Mouse (Mus musculus): ENCODE results near the gene Piezo1.

The Piezo1 gene

DNA sequence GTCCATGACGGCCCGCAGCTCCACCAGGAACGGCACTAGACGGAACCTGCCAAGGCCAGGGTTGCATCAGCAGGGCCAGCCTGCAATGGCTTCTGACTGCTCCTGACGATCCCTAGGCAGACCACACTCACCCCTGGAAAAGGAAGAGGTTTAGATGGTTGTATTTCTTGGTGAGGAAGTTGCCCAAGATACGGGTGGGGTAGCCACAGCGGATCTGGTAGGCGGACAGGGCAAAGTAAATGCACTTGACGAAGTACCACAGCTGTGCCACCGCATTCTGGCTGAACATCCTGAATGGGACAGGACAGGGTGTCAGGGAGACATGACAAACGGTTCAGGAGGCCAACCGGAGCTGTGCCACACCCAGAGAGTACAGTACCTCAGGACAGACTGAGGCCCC is 66.3 kb downstream of the Piezo1 start:
- DNase-seq: no peak

DNA sequence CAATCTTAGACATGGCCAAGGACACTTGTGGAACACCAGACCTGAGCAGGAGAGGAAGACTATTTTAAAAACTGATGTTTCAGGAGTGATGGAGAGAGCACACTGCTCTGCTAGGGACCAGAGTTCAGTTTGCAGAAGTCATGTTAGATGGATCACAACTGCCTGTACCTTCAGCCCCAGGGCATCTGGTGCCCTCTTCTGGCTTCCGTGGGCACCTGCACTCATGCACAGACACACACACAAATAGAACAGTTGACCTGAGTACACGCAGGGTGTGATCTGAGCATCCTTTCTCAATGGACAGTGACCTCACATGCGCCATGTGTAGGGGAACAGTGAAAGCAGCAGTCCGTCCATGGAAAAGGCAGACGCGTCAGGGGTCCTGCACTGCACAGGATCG is 67.3 kb downstream of the Piezo1 start:
- no peak for DNase-seq

GRCm38 (mm10) chr8:122482448-122482847 is 68.7 kb downstream of the Piezo1 start:
- no peak for DNase-seq

DNA sequence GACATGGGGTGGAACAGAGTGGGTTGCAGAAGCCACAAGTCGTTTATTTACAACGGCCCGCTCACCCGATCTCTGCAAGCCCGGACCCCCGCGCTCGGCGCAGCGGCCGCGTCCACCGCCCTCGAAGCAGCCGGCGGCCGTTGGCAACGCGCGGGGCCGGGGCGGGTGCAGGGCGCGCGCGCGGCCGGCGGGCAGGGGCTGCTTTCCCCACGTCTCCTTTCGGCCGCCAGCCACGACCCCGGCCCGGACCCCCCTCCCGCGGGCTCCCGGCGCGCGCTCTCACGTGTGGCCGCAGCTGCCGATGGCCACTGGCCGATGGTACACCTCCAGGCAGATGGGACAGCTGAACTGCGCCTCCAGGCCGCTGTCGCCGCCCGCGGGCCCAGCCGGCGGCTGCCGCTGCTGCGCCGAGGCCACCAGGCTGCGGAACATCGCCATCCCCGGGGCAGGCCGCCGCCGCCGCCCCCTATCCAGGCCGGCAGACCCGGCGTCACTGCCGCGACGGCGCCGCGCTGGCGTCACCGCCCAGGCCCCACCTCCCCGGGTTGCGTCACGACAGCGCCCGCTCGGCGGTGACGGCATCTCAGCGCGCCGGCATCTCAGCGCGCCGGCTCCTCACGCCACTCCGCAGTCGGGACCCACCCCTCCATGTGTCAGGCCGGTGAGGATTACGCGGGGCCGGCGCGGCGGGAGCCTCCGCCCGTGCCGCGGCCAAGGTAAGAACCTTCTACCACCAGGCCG is 75.4 kb downstream of the Piezo1 start, which contains the start of the genes Rnf166 and Ctu2:
Rnf166 (minus strand) TSS at position 485 of the 741 bp plus-strand sequence.
Ctu2 (plus strand) TSS at position 564 of the 741 bp plus-strand sequence.
- DNase-seq: peak; percentile 80 to 82

DNA sequence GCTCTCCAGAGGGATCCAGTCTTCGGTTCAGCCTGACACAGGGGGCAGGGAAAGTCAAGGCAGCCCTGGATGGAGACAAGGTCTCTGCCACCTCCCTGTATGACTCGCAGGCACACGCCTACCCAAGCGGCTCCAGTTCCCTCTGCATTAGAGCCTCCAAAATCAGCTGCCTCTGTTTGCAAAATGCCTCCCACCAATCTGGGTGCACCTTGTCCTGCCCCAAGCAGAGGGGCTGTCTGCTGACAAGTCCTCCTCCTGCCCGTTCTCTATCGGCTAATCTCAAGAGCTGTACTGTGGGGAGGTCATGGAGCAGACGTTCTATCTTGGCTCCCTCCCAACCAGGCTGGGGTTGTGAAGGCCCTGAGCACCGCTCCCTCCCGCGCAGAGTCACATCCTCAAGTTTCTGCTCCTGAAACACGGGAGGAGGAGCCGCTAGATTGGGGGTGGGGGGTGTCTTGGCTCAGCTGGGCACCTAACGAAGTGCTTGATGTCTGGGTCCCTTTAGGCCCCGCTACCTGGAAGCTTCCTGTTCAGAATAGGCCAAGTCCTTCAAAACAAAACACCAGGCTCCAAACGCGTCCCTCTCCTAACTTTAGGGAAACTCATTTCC is 76.1 kb downstream of the Piezo1 start:
- peak in 1 of 2 experiments; percentile 58 for DNase-seq

DNA sequence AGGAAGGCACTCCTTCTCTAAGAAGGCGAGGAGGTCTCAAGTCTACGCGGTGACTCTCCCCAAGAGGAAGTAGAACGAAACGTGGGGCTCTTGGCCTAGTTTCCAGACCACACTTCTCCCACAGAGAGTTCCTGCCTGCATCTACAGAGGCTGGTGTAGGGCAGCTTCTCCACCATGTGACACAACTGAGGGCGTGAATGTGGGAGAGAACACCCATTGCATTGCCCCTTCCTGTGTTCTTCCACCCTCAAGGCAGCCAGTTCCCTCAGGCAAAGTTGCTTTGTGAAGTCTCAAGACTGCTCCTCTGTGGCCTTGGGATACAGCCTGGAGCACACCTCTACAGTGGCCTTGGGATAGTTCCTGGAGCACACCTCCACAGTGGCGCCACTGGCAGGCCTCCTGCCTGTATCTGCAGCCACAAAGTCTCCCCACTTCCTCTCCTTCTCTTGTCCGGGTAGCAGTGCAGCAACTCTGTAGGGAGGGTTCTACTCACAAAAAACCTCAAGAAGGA is 77.2 kb downstream of the Piezo1 start:
- DNase-seq: peak; percentile 73 to 87

GRCm38 (mm10) chr8:122470691-122471090 is 80.4 kb downstream of the Piezo1 start:
- peak; percentile 59 to 70 for DNase-seq

- peak; percentile 87 to 92 for DNase-seq
These were observed 81.2 kb downstream of the Piezo1 start for GRCm38 (mm10) chr8:122469965-122470364.

- DNase-seq: no peak
These were observed 81.7 kb downstream of the Piezo1 start for GRCm38 (mm10) chr8:122469407-122469806.

DNA sequence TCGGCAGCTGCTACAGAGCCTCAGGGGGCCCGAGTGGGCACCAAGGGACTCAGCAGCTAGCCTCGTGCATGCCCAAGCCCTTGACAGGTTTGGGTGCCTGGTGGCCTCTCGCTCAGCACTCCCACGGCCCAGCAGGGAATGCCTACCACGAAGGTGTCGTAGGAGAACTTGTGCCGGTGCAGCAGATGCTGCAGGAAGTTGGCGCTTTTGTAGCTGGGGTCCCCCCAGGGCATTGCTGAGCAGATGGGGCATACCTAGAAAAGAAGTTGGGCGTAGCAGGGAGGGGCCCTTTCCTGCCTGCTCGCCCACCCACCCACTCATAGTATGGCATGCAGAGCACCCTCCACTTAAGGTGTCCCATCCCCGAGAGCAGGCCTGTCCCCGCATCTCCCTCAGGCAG is 83.3 kb downstream of the Piezo1 start:
- peak; percentile 46 to 58 for DNase-seq

DNA sequence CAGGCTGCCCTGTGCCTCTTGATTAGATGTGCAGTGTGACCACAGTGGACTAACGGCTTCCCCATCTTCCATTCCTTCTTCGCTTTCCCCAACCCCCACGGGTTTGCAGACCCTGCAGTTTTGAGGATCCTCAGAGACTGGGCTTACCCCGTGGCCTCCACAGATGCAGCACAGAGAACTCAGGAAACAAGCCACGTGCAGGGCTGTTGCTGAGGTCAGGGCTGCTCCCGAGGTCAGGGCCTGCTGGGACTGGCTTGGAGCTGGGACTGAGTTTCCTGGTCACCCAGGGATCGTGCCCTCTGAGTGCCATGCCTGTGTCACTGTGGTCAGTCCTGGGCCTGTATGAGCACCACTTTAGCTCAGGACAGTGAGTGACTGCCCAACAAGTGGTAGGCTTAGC is 86.1 kb downstream of the Piezo1 start:
- DNase-seq: no peak

- DNase-seq: peak; percentile 49 to 72
These were observed 87.2 kb downstream of the Piezo1 start for GRCm38 (mm10) chr8:122463651-122464640.

- no peak for DNase-seq
These were observed 88.6 kb downstream of the Piezo1 start for GRCm38 (mm10) chr8:122462510-122462909.

- no peak for DNase-seq
These were observed 89.5 kb downstream of the Piezo1 start for GRCm38 (mm10) chr8:122461473-122462148.

DNA sequence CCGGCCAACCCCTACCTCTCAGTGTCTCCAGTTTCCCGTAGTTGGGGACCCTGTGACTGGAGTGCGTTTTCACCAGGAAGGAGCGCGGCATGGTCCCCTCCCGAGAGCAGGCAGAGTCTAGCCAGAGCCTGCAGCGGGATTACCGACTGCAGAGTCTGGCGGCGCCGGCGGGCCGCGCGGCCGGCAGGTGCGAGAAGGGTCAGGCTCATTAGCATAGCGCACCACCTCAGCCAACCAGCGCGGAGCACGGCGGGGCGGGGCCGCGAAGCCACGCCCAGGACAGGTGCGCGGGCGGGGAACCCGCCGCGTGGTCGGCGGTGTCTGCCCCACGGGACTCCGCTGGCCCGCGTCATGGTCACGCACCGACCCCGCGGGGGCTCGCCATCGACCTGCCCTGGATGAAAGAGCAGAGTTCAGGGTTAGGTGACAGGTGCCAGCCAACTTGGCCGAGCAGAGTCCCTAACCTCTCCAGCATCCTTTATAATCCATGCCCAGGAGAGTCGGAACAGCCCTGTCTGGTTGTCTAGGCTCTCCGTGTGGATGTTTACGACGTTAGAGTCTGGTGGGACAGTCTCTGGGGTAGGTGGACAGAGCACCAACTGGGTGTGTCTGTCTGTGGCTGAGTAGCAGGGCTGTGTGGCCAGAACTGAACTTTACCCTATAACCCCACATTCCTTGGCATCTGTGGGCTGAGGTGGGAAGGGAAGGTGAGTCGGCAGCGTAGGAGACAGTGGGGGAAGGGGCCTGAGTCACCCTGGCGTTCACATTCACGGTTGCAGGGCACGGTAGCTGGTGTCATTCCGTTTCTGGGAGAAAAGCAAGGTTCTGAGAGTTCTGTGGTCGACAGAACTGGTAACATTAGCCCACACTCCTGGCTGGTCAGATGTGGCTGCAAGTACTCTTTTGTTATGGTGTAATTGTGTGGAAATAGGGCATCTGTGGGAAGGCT is 90.3 kb downstream of the Piezo1 start, which contains the start of gene Snai3:
Snai3 (minus strand) TSS at position 210 of the 949 bp plus-strand sequence.
- peak; percentile 71 to 77 for DNase-seq

DNA sequence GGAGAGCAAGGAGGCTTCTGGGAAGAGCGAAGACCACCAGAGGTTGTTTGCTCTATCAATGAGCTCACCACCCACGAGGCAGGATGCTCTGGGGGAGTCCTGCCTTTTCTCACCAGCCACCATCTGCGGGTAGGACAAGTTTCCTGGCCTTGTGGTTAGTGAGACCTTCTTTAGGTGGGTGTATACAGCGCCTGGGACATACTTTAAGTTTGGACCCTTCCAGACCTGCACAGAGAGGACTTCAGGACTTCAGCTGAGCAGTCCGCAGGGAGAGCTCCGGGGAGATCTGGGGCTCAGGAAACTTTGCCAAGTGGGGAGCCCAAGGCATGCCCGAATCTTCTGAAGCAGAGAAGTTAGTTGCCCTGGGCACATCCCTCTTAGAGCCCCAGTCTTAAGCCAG is 91.1 kb downstream of the Piezo1 start:
- peak in 1 of 2 experiments; percentile 58 for DNase-seq

DNA sequence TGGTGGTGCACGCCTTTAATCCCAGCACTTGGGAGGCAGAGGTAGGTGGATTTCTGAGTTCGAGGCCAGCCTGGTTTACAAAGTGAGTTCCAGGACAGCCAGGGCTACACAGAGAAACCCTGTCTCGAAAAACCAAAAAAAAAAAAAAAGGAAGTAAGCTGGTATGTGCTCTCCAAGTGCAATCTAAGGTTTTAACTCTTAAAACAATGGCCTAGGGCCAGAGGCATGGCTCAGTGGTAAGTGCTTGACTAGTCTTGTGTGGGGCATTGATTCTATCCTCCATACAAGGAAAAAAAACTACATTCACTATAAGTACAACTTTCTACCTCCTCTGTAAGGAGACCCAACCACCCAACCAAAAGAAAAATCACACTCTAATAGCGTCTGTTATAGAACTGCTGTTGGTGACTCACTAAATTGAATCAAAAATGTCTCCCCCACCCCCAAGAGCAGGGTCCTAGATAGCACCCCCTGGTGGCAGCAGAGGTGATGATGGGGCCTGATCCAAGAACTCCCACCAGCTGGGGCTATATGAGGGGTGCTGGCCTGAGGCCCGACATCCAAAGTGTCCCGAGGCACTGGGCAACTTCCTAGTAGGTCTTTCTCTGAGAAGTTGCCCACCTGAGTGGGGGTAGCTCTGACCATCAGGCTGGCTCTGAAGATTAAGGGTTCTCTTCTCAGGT is 91.8 kb downstream of the Piezo1 start:
- DNase-seq: peak in 1 of 2 experiments; percentile 66

DNA sequence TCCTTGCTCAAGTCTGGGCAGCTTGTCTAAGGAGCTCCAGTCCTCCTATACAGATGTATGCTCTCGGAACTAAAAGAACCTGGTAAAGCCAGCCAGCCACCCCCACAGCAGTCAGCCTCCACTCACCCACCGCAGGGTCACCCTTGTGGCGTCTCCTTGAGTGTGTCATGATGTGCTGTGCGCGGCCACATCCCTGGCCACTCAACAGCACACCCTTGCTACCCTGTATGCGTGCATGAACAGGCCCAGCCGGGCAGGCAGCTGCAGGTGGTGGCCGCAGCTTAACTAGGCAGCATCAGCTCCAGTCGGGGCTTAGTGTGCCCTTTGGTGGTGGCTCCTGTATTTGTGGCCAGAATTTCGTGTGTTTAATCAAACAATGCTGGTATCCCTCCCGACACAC is 94.0 kb downstream of the Piezo1 start:
- DNase-seq: no peak

DNA sequence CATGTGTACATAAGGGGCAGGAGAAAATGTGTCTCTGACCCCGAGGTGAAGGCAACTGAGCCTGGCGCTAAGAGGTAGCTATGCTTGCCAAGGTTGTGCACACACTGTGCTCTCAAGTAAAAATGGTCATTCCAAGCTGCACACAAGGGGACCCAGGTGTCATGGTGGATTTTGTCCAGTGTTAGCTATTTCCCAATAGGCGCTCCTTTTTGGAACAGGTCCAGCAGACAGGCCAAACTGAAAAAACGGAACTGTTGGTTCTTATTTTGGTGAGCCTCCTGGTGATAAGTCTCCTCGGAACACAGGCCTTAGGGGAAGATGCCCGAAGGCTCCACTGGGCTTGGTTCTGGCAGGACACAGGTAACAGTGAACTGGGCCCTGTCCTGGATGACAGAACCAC is 96.7 kb downstream of the Piezo1 start:
- DNase-seq: no peak

GRCm38 (mm10) chr8:122452154-122452553 is 99.0 kb downstream of the Piezo1 start:
- no peak for DNase-seq

Measured in thymus, adult 18-20 months (tissue).